Mouse (Mus musculus) urinary bladder, adult 18-20 months (tissue): ENCODE results near the gene Polr2i.
"Not testable (repeated sequence)": the region's sequence is repeated elsewhere in the genome, so short reads cannot be mapped to it uniquely, and the experiment has no call there.

Experiments
- DNase-seq, 2 experiments: peaks; one replicate each; pipeline ENCODE4 v3.0.0; 2022; ENCODE audit warnings: low spot score in 2 of 2, mixed read lengths in 2 of 2

Gene Polr2i

DNA sequence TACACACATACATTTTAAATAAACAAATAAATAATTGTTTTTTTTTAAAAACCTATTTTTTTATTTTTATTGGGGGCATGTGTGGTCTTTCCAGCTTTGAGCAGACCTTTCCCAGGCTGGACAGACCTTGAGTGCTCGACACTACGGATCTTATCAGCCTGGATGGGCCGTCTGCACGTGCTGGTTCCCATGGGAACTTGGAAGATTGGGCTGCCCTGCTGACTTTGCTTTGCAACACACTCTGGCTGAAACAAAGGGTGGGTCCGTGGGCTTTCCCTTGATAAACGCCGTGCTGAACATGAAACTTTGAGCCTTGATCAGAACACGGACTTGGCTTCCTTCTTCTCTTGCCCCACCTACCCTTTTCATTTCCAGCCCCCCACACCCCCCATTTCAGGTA is 27.4 kb upstream of the Polr2i start:
- DNase-seq, result no peak

DNA sequence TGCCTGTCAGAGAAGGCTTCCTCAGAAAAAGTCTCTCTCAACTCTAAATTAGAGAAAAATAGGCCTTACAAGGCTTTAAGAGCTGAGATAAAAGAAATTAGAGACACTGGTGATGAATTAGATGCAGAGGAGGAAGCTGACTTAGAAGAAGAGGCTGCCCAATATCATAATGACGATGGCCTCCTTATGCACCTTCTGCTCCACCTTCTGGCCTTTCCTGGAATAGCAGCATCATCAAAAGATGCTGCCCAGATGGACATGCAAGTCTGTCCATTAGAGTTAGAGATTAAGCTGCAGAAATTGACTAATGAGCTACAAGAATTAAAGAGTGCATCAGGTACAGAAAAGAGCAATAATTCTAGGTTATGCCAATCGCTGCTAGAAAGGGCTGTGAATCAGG is 26.4 kb upstream of the Polr2i start:
- no peak for DNase-seq

DNA sequence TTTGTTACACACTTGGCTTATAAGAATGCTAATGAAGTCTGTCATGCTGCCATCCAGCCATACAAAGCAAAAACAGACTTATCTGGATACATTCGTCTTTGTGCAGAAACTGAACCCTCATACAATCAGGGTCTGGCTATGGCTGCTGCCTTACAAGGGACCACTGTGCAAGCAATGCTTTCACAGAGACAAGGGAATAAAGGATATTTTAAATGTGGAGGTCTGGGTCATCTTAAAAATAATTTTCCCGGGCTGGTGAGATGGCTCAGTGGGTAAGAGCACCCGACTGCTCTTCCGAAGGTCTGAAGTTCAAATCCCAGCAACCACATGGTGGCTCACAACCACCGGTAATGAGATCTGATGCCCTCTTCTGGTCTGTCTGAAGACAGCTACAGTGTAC is 25.4 kb upstream of the Polr2i start:
- DNase-seq, result not testable (repeated sequence)

DNA sequence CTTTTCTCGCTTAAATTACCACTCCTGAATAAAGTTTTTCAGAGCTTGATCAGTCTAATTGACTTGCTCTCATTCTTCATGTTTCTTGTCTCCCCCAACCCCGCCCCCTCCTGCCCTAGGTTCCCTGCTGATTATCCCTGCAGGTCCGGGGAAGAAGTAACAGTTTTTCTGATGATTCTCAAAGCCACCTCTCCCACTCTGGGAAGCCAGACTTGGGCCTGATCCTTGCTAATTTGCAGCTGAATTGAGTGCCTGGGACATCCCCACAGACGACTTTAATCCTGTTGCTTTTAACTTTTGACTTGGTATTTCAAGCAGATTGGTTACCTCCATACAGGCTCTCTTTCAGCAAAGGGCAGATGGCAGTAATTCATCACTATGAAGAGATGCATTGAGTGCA is 20.7 kb upstream of the Polr2i start:
- DNase-seq, result no peak

DNA sequence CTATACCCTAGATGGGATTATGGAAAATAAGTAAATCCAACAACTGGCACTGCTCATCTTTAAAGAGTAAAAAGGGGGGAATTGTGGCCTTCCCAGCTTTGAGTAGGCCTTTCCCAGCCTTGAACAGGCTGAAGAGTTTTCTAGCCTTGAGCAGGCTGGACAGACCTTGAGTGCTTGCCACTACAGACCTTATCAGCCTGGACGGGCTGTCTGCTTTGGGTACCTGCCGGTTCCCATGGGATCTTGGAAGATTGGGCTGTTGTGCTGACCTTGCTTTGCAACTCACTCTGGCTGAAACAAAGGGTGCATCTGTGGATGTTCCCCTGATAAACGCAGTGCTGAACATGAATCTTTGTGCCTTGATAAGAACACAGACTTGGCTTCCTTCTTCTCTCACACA is 17.9 kb upstream of the Polr2i start:
- DNase-seq, result no peak

DNA sequence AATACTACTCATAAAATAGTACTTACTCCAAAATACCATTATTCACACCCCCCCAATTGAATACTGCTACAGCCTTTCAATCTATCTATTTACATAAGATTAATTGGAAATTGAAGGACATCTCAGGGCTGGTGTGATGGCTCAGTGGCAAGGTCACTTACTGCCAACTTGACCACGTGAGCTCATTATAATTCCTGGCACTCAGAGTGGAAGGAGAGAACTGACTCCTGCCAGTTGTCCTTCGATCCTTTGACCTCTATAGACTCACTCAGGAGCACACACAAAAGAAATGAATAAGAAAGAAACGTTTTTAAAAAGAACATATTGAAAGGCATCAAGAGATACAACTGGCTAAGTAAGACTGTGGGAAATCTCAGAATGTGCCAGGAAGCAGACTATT is 15.9 kb upstream of the Polr2i start:
- no peak for DNase-seq

DNA sequence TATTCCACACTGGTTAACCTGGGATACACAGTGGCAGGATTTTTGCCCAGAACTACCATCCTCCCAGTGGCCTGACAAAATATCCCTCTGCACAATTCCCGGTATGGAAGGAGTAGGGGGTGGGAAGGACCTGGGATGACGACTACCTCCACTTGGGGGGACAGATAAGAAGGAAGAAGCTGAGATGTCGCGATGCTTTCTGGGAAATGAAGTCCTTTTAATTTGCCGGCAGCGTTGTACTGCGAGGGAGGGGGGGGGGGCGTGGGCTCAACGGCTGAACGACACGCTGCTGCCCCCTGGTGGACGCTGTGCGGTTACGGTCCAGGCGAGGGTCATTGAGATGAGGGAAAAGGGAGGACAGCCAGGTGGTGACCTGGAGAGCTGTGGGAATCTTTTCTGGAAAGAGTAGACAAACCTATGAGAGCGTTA is 15.0 kb upstream of the Polr2i start:
- DNase-seq, result peak in 1 of 2 experiments; percentile 30

DNA sequence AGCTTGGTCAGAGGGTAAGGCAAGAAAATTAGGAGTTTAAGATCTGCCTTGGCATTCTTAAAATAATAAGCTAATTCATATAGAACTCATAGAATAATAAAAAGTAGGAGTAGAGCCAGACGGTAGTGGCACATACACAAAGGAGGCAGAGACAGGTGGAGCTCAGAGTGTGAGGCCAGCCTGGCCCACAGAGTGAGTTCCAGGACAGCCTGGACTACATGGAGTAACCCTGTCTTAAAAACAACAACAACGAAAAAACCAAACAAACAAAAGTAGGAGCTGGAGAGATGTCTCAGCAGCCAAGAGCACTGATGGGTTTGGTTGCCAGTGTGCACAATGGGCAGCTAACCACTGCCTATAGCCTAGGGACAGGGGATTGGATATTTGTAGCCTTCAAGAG is 14.5 kb upstream of the Polr2i start:
- no peak for DNase-seq

DNA sequence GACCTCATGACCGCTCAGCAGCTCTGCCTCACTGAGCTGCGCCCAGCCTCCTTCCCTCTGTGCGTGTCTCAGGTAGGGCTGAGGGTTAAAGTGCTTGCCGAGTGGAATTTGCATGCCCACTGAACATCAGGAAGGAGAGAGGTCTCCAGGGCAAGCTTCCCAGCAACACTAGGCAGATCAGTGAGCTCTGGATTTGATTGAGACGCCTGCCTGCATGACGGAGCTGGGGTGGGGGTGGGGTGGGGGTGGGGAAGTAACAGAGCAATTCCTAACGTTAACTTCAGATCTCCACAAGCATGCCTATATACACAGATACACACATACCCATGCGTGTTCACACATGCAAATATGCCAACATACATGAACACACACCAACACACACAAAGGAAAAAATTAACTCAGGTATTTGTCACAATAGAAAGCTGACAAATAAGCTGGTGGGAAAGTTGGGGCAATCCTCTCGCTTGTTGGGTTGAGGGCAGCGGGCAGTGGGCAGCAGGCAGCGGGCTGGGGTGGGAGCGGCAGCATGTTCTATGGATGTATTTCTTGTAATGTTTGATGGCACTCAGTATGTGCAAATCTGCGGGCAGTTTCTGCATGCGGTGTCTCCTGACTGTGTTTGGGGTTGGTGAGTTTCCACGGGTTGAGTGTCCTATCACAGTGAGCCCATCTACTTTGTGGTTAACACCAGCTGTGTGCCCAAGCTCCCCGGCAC is 12.3 kb upstream of the Polr2i start:
- no peak for DNase-seq

DNA sequence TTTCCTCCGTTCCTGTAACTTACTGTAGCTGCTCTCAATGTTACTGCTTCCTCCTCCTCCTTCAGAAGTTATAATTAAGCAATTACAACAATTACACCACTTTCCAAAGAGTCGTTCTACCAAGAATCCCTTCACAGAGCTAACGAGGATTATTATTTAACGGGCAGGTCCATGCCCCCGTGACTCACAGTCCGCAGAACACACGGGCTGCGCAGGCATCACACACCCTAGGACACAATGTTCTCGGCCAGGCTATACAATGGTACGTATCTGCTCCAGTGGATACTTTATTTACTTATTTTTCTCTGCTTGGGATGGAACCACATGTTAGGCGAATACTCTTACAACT is 11.8 kb upstream of the Polr2i start:
- DNase-seq, result no peak

DNA sequence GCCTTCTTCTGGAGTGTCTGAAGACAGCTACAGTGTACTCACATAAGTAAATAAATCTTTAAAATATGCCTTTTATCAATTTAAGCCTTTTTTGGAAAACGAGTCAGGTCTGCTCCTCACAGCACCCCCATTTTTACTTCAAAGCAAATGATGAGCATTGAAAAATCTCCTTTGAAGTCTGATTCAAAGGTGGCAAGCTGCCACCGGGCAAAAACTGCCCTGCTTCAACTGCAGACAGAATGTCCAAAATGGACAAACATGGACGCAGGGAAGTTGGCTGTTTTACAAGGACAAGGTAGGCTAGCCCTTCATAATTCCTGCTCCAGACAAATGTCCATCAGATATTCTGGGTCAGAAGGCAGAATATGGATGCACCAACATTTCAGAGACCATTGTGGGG is 10.3 kb upstream of the Polr2i start:
- DNase-seq, result no peak

DNA sequence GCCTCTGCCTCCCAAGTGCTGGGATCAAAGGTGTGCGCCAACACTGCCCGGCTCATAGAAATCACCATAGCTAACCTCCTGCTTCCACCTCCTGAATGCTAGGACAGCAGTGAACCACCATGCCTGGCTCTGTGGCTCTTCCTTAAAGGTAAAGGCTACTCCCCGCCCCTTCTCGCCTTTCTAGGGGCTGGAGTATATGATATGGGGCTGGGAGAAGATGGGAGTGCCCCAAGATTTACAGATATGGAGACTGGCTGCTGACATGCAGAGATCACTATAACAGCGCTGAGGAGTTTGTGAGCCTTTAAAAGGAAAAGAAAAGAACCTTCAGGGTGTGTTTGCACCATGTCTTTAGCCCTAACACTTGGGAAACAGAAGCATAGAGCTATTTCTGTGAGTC is 9.5 kb upstream of the Polr2i start:
- no peak for DNase-seq

DNA sequence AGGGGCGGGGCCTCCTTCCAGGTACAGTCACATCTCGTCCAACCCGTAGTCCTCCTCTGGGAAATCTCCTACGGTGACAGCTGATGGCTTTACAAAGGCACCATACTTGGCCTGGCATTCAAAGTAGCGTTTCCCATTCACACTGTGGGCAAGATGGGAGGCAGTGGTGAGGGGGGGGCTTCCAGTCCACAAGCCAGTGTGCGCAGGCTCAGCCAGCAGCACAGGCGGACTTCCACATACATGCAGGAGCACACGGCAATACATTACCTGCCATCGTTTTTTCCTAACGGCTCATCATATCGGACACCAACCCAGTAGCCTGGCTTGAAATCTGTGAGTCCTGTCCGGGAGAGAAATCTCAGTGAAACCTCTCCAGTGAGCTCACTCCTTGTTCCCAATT is 7.5 kb upstream of the Polr2i start:
- DNase-seq, result no peak

DNA sequence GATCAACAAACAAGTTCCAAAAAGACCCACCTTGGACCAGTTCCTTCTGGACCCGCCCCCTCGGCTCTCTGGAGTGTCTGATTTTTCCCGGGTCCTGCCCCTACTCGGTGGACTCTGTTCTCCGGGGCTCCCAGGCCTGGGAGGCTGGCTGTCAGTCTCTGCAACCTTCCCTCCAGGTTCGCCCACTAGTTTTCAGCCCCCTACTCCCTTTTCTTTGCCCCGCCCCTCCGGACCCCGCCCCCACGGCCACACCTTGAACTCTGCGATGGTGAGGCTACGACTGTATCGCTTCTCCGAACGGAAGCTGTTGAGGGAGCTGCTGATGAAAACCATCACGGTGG is 450 bp upstream of the Polr2i start:
- DNase-seq, result no peak

DNA sequence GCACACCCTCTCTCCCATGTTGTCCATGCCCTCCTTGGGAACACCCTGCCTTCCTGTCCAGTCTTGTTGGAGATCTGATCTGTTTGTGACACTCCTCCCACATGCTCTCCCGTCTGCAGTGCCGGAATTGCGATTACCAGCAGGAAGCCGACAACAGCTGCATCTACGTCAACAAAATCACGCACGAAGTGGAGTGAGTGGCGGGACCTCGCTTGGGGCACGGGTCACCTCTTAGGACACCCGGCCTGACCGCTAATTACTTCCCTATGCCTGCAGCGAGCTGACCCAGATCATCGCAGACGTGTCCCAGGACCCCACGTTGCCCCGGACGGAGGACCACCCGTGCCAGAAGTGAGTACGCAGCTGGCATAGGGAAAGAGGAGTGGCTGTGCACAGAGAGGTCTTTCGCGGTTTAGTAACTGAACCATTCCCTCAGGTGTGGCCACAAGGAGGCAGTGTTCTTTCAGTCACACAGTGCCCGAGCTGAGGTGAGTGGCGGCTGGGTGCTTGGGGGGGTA is 942 bp downstream of the Polr2i start:
- DNase-seq, result peak in 1 of 2 experiments; percentile 47

DNA sequence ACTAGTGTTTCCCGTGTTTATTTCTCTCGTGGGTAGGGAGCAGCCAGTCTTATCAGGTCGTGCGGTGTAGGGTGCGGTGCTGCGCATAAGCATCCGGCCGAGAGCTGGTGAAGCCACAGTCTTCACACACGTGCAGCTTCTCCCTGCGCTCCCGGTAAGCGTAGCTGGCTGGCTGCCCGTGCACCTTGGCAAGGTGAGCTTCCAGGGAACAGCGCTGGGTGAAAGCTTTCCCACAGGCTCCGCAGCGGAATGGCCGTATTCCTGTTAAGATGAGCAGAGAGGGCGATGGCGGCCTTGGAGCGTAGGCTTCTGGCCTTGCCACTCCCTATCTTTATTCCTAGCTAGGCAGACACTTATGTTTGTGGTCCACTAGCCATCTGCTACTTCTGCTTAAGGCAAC is 1.6 kb downstream of the Polr2i start:
- DNase-seq, result no peak

DNA sequence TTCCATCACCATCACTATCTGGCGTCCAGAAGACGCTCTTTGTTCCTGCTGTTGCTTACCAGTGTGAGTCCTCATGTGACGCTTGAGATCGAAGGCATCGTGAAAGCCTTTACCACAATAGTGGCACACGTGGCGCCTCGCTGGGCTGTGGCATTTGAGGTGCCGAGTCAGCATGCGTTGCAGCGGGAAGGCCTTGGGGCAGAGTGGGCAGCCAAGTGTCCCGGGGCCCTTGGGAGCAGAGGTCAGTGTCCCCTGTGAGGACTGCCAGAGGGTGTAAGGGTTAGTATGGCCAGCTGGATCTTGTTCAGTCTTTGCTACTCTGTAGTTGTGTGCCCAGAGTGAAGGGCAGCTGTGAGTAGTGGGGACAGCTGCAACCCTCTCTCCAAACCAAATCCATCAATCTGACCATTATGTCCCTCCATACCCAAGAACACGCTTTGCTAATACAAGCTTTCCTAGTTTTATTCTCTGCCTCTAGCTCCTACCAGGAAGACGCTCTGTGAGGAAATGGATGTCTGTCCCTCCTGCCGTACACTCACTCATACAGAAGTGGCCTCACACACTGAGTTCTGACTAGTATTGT is 2.6 kb downstream of the Polr2i start:
- no peak for DNase-seq

DNA sequence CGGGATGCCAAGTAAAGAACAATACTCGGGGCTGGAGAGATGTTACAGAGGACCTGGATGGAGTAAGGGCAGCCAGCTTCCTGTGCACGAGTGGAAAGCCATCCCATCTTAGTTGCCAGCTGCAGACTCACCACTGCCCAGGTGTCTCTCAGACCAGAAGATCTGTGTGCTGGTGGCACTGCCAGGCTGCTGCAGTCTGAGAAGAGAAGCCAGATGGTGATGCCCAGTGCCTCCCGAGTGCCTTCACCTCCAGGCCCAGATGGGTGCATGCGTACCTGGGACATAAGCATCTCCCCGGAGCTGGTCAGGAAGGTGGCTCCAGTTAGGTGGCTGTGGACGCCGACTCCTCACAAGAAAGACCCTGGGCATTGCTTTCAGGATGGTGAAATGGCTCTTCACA is 3.3 kb downstream of the Polr2i start:
- no peak for DNase-seq

DNA sequence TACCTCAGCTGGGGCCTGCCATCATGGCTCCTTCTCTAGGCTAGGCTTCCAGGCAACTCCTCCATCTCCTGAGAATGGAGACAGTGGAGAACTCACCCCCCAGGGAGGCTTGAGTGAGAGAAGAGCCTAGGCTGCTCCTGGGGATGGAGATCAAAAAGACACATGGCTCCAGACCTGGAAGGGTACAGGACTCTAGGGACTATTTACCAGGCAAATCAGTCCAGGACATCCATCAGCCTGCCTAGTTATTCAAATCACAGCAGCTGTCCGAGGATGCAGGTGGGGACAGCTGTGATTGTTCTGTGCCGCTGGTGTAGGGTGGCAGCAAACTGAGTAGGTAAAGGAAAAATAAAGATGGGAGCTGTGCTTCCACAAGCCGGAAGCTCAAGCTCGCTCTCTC is 3.9 kb downstream of the Polr2i start, which contains the start of gene Ovol3:
TSS of gene Ovol3 (minus strand) at position 101 of the 400 bp plus-strand sequence.
- no peak for DNase-seq

DNA sequence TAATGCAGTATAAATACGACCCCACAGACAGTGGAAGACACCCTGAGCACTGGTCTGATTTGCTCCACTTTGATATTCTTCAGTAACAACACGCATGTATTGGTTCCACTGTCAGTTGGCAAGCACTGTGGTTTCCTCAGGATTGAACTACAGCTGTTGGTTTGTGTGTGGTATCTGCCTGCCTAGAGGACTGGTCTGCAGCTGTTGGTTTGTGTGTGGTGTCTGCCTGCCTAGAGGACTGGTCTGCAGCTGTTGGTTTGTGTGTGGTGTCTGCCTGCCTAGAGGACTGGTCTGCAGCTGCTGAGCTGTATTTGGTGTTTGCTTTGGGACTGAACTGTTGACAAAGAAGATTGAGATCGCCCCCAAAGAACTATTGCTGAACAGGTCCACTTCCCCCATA is 5.6 kb downstream of the Polr2i start:
- DNase-seq, result not testable (repeated sequence)

DNA sequence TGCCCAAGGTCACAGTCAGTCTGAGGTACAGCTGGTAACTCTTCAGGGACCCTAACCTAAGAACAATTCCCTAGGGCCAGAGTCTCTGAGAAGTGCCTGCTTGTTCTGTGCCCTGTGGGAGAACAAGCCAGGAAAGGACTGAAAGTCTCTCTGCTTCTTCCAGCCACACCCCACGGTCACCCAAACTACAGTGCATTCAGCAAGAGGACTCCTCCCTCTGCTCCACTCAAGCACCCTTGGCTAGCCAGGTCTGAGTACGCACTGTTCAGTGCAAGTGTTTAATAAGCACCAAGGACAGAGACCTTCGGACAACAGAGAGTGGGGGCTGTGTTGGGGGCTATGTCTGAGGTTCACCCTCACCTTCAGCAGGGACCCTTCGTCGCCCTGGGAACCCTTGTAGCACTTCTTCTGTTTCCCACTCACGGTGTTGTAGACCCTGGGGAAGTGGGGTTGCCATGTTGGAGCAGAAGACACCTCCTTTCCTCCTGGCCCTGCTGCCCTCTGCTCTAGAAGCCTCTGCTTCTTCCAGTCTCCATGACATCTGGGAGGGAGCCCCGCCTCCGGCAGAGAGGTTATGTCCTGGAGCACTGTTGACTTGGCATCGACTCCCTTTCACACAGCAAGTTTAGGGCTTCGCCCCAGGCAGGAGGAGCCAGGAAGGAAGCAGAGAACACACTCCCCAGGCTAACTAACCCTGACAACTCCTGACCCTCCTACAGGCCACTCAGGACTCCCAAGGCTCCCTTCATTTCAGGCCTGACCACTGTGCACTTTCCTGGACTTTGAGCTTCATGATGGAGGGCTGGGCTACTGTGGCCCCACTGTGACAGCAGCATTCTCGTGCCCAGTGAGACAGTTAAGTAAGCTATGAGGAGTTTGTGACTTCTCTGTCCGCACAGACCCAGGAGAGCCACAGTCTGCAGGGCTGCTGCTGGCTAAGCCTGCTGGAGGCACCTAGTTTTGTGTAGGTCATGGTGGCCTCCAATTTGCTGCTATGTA is 20.5 kb downstream of the Polr2i start:
- peak in 1 of 2 experiments; percentile 47 for DNase-seq

DNA sequence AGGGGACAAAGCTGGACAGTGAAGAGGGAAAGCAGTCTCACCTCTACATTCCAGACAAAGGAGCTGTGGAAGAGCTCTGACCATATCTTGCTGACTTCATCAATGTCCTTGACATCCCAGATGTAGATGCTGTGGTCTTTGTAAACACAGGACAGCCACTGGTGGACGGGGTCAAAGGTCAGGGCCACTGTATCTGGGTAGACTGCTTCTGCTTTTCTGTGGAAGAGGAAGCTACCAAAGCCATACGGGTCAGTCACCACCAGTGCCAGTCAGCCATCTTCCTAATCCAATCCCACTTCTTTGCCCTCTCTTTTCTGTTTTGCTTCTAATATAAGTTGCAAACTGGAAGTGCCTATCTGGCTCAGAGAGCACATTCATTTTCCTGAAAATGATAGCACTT is 33.3 kb downstream of the Polr2i start:
- no peak for DNase-seq

DNA sequence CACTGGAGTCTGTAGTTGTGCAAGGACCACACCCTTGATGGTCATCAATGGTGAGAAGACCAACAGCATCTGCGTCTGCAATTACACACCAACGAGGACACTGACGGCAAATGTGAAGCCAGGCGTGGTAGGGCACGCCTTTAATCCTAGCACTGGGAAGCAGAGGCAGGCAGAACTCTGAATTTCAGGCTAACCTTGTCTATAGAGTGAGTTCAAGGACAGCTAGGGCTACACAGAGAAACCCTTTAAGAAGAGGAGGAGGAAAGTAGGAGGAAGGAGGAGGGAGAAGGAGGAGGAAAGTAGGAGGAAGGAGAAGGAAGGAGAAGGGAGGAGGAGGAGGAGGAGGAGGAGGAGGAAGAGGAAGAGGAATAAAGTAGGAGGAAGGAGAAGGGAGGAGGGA is 33.8 kb downstream of the Polr2i start:
- DNase-seq, result no peak
